ENCODE assay signal across 16 mouse cellular contexts in the genomic region with DNA sequence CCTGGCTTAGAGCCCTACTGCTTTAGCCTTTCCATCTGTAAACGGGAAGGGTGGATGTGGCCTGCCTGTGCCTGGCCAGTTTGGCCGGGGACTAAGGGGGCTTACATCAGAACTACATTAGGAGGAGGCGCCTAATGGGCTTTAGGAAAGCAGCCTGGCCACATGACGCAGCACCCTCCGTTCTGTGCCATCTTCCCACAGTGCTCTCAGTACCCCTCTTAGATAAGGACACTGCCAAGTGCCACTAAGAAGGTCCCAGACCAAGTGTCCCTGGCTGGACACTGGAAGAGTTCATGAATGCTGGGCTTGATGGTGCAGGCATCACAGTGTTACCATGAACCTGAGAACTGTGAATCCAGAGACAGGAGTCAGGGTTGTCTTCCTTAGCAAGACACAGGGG. TPM values are rescaled to one million over a fixed set of nuclear protein-coding genes. Genes with fewer than 3 reads are reported as not detected.
DNase-seq lines count a peak whose midpoint lies in the region; ATAC-seq lines count a peak whose summit lies in the region.
"Had no signal": no experiment of that assay in that cellular context is flagged by ENCODE, and none has a peak within 500 bp of the region (broad histone marks: within the 10 kb centered on the region; RNA-seq: fewer than 3 reads in every experiment).

No protein-coding gene starts in this region.

- intact Hi-C loops in heart, postnatal 36 days (cut with DNase I): no loop called here

- H3K4me2 ChIP-seq in heart, embryonic 11.5 days: no peak overlapping the region
- H3K4me2 ChIP-seq in liver, embryonic 13.5 days: peak overlapping the region; percentile 61
- H3K4me2 ChIP-seq: hindbrain, embryonic 15.5 days; midbrain, embryonic 12.5 days had no signal

- H3K4me3 ChIP-seq in heart, embryonic 11.5 days (ENCODE audit: low read depth, low read length): no peak overlapping the region
- H3K4me3 ChIP-seq in megakaryocyte, embryonic 14.5 days (replicated peaks): peak overlapping the region; percentile 86
- H3K4me3 ChIP-seq in liver, embryonic 13.5 days (replicated peaks): 0 out of 2 replicates have a peak overlapping the region, but pooled peaks have one; percentile 16
- H3K4me3 ChIP-seq: embryonic facial prominence, embryonic 10.5 days; hindbrain, embryonic 15.5 days; midbrain, embryonic 12.5 days had no signal

- 68% methylated on average over 5 of the region's 5 CpGs for WGBS in heart, embryonic 11.5 days (ENCODE audit: insufficient replicate concordance)
- 35% methylated on average over 5 of the region's 5 CpGs for WGBS in liver, embryonic 13.5 days (ENCODE audit: insufficient replicate concordance)

- H3K36me3 ChIP-seq in heart, embryonic 11.5 days (ENCODE audit: control insufficient read depth, insufficient read depth, low read length): no peaks in the 10 kb centered on the region
- H3K36me3 ChIP-seq in megakaryocyte, embryonic 14.5 days (replicated peaks; ENCODE audit: low read length): peaks cover 99% of the 10 kb centered on the region
- H3K36me3 ChIP-seq in liver, embryonic 13.5 days: no peaks in the 10 kb centered on the region
- H3K36me3 ChIP-seq: embryonic facial prominence, embryonic 10.5 days; hindbrain, embryonic 15.5 days; midbrain, embryonic 12.5 days had no signal

- 0 out of 2 replicates have a peak overlapping the region, but pooled peaks have one; percentile 16 for H3K9ac ChIP-seq in heart, embryonic 11.5 days (ENCODE audit: low read depth, low read length)
- H3K9ac ChIP-seq in liver, embryonic 13.5 days: peak overlapping the region; percentile 64
- H3K9ac ChIP-seq: hindbrain, embryonic 15.5 days; midbrain, embryonic 12.5 days had no signal

- peaks cover 5% of the 10 kb centered on the region for H3K27me3 ChIP-seq in heart, embryonic 11.5 days (ENCODE audit: control insufficient read depth, insufficient read depth, low read length)
- no peaks in the 10 kb centered on the region for H3K27me3 ChIP-seq in megakaryocyte, embryonic 14.5 days (replicated peaks)
- H3K27me3 ChIP-seq in liver, embryonic 13.5 days: no peaks in the 10 kb centered on the region
- H3K27me3 ChIP-seq: hindbrain, embryonic 15.5 days; midbrain, embryonic 12.5 days had no signal

- peaks cover 44% of the 10 kb centered on the region for H3K4me1 ChIP-seq in heart, embryonic 11.5 days (ENCODE audit: control insufficient read depth, insufficient read depth, low read length)
- H3K4me1 ChIP-seq in megakaryocyte, embryonic 14.5 days: peaks cover 100% of the 10 kb centered on the region
- H3K4me1 ChIP-seq in liver, embryonic 13.5 days (replicated peaks): peaks cover 80% of the 10 kb centered on the region

- no peak for DNase-seq in heart, postnatal 36 days
- DNase-seq in liver, embryonic 13.5 days: no peak
- DNase-seq in adrenal gland, postnatal 14 days: no peak
- no peak for DNase-seq in cerebellum, adult 9-11 months
- DNase-seq: adrenal gland, adult 2 months; cerebellum, postnatal 10 days; kidney, postnatal 10 days; lung, postnatal 14 days; thymus, adult 18-20 months had no signal

- no peaks in the 10 kb centered on the region for H3K9me3 ChIP-seq in heart, embryonic 11.5 days (replicated peaks; ENCODE audit: control insufficient read depth, low read length)
- no peaks in the 10 kb centered on the region for H3K9me3 ChIP-seq in megakaryocyte, embryonic 14.5 days
- no peaks in the 10 kb centered on the region for H3K9me3 ChIP-seq in liver, embryonic 13.5 days (replicated peaks)
- H3K9me3 ChIP-seq: embryonic facial prominence, embryonic 10.5 days; hindbrain, embryonic 15.5 days; midbrain, embryonic 12.5 days had no signal

- ATAC-seq in heart, embryonic 11.5 days (replicated peaks; ENCODE audit: insufficient number of reproducible peaks, low FRiP score, low TSS enrichment): no peak
- ATAC-seq in megakaryocyte, adult 5-6 weeks (ENCODE audit: poor library complexity, severe bottlenecking): no peak
- peak; percentile 12 for ATAC-seq in liver, embryonic 13.5 days (ENCODE audit: low read depth)
- ATAC-seq: intestine, postnatal 0 days had no signal

- H3K27ac ChIP-seq in heart, embryonic 11.5 days (ENCODE audit: low read depth, low read length): no peak overlapping the region
- peak overlapping the region; percentile 92 for H3K27ac ChIP-seq in liver, embryonic 13.5 days
- H3K27ac ChIP-seq: hindbrain, embryonic 15.5 days; midbrain, embryonic 12.5 days had no signal

RNA-seq across cellular contexts. Expression of a gene that starts 20.7 kb away (rescaled TPM):
- polyA plus RNA-seq in heart, embryonic 11.5 days (2014; fragmentation: Nextera tagmentation; extraction: Ambion mirVana): 70.9 and 80.8 TPM in 2 replicates
- total RNA-seq in heart, postnatal 36 days (2021): 10 to 100 TPM; 54.7 to 59.2 TPM
- 24.2 and 52.6 TPM in 2 replicates for polyA plus RNA-seq in megakaryocyte, embryonic 14.5 days (2012; ENCODE audit: insufficient read depth, low replicate concordance)
- total RNA-seq in megakaryocyte, adult 5-6 weeks (2015): 100 and 106 TPM in 2 replicates
- 65.5 and 74.0 TPM in 2 replicates for total RNA-seq in megakaryocyte, adult 5-6 weeks (2017)
- polyA plus RNA-seq in liver, embryonic 13.5 days (2015; fragmentation: Nextera tagmentation; extraction: Ambion mirVana): 92.5 and 94.7 TPM in 2 replicates
- total RNA-seq in adrenal gland, postnatal 14 days (2021): 135 and 148 TPM in 2 replicates
